Mouse (Mus musculus): ENCODE results near the gene Vmn1r21.
"Not testable (repeated sequence)": the region's sequence is repeated elsewhere in the genome, so short reads cannot be mapped to it uniquely, and the experiment has no call there.

Vmn1r21 gene

GRCm38 (mm10) chr6:57850286-57850685 is at the start of gene Vmn1r21:
TSS of gene Vmn1r21 (minus strand) at chr6:57850343.
- no peak for DNase-seq (ENCODE audit: low spot score in 2 of 2)

DNA sequence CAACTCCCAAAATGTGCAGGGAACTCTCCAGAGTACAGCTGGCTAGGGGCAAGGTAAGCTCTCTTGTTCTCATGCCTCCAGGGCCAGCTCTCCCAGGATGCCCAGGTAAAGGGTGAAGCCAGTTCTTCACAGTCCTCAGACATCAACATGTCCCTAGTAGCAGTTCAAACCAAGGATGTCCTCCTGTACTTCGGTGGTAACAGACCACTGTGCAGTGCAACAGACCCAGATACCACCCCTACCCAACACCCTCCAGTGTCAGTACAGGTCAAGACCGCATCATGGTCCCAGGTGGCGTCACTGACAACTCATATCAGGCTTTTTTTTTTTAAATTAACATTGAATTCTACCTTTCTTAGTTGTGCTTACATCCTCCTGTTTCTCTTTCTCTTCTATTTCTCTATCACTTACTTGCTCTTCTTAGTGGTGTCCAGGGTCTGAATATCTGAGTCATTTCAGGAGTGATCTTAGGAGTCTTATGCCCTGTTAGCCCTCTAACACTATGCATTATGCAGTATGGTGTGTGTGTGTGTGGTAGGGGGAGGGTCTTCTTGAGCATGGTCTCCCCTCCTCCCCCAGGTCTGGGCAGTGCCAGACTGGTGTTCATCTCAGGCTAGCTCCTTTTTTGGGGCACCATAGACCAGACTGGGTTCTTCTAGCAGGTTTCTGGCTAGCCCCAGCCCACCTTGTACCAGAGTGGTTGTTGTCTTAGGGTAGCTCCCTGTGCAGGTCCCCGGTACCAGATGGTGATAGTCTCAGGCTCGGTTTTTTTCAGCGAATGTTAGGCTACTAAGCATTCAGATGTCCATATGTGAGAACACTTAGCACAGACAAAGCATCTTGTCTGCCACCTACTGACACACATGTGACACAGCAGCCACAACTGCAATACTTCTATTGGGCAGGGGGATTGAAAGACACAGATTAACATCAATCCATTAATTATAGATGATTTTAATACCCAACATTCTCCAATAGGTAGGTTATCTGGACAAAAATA is 9.2 kb upstream of the Vmn1r21 start:
- DNase-seq (ENCODE audit: low spot score in 2 of 2), result peak in 1 of 2 experiments; percentile 28

DNA sequence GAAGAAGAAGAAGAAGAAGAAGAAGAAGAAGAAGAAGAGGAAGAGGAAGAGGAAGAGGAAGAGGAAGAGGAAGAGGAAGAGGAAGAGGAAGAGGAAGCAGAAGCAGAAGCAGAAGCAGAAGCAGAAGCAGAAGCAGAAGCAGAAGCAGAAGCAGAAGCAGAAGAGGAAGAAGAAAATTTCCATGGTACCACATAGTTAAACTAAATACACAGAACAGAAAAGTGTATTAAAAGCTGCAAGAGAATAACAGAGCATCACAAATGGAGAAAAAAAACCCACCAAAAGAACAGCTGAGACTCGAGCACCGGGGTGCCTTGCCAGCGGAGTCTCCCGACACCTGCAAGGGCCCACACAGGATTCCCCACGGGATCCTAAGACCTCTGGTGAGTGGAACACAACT is 1.0 kb upstream of the Vmn1r21 start:
- DNase-seq (ENCODE audit: low spot score in 2 of 2), result not testable (repeated sequence)

DNA sequence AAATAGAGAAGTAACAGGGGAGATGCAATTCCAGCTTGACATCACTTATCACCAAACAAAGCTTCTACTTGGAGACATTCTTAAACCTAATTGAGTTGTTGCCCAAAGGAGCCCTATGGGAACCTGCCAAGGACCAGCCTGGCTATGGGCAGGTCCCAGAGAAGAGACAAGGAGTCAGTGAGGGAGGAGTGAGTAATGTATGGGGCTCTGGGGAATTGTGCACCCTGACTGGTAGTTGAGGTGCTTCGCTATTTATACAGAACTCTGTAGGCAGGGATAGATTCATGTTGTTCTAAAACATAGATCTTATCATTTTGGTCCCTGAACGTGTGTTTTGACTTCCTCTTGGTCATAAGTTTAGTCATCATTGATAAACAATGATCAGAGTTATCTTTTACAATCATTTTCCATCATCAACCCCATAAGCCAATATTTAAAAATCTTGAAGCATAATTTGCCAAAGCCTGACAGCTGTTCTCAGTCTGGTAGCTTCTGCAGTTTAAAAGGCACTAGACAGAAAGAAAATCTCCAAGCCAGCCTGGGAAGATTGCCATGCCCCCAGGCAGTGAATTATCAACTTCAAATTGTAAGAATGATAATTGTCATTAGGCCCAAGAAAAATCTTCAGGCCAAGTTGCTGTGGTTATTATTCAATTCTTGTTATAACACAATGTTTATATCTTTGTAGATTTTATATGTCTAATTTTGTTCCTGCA is 10.3 kb downstream of the Vmn1r21 start:
- DNase-seq (ENCODE audit: low spot score in 2 of 2), result no peak

GRCm38 (mm10) chr6:57825259-57825715 is 24.9 kb downstream of the Vmn1r21 start:
- DNase-seq (ENCODE audit: low spot score in 2 of 2), result no peak

- peak in 1 of 2 experiments; percentile 67 for DNase-seq (ENCODE audit: low spot score in 2 of 2)
These were observed 25.5 kb downstream of the Vmn1r21 start, which contains the start of gene Vopp1 for GRCm38 (mm10) chr6:57824422-57825258. TSS of gene Vopp1 (minus strand) at chr6:57825159.

GRCm38 (mm10) chr6:57823461-57823860 is 26.7 kb downstream of the Vmn1r21 start:
- DNase-seq (ENCODE audit: low spot score in 2 of 2), result no peak

GRCm38 (mm10) chr6:57822648-57823410 is 27.3 kb downstream of the Vmn1r21 start:
- no peak for DNase-seq (ENCODE audit: low spot score in 2 of 2)

DNA sequence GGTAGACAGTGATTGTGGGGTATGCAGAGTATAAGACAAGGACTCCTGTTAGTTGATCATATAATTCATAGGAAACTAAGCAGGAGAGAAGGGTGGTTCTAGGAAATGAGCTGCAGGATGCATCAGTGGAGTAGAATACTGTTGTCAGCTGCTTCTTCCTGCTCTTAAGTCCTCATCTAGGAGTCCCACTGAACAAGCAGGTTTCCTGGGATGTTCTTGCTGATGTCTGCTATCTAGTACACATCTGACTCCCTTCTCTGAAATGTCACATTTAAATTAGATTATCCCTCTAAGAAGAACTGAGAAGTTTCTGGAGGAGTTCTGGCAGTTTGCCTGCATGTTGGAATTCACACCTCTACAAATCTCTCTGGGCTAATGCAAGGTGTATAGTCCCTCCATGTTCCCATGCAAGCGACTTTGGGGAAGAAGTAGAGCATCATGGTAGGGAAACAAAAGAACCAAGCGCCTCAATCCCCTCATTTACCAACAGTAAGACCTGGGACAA is 35.7 kb downstream of the Vmn1r21 start:
- peak in 1 of 2 experiments; percentile 44 for DNase-seq (ENCODE audit: low spot score in 2 of 2)

GRCm38 (mm10) chr6:57811748-57812730 is 38.1 kb downstream of the Vmn1r21 start:
- no peak for DNase-seq (ENCODE audit: low spot score in 2 of 2)

GRCm38 (mm10) chr6:57805218-57806069 is 44.7 kb downstream of the Vmn1r21 start:
- DNase-seq (ENCODE audit: low spot score in 2 of 2), result no peak

DNA sequence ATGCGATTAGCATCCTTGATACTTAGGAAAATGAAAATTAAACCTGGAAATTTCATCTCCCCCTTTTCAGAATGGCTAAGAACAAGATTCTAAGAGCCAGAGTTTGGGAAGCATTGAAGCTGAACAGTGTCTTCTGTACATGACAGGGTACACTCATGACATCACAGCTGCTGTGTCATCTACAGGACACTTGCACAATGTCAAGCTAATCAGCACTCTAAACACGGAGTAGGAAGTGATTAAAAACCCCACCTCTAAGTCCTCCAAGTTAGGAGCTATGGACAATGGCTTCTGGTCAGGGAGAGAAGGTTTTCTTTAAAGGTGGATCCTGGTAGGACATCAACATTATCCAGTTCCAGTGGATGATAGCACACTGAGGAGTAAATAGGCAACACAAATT is 47.0 kb downstream of the Vmn1r21 start:
- DNase-seq (ENCODE audit: low spot score in 2 of 2), result no peak

DNA sequence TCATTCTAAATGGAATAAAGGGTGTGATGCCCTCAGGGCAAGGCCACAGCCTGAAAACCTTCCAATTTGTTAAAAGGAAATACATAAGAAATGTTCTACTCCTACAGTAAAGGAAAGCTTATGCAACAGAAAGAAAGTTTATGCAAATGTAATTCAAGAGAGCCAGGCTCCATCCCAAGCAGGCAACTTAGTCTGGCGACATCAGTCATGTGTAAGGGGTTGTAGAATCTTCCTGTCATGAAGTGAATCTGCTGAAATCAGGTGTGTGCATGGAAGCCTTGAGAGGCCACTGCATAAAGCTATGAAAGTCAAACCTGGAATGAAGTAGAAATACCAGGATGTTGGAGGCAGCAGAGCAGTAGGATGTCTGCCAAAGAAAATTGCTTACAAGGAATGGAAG is 51.2 kb downstream of the Vmn1r21 start:
- peak in 1 of 2 experiments; percentile 17 for DNase-seq (ENCODE audit: low spot score in 2 of 2)

DNA sequence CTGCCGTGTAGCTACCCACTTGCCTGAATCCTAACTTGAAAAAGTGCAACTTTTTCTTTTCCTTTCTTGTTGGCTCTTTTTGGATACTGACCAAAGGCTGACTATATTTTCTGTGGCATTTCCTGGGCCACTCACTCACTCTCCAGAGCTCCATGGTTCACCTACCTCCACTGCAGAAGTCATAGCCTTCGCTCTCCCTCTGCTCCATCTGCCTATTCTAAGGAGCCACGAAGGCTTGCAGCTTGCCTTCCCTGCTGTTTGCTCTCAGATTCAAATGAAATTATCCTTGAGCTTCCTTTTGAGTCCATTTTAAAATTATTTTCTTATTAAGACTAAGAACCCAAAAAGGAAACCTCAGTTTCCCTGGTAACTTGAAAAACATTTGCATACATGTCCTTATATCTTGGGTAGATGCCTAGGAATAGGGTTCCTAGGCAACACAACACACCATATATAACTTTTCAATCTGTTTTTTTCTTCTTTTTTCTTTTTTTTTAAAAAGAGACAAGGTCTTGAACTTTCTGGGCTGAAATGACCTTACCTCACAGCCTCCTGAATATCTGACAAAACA is 53.2 kb downstream of the Vmn1r21 start:
- DNase-seq (ENCODE audit: low spot score in 2 of 2), result no peak

DNA sequence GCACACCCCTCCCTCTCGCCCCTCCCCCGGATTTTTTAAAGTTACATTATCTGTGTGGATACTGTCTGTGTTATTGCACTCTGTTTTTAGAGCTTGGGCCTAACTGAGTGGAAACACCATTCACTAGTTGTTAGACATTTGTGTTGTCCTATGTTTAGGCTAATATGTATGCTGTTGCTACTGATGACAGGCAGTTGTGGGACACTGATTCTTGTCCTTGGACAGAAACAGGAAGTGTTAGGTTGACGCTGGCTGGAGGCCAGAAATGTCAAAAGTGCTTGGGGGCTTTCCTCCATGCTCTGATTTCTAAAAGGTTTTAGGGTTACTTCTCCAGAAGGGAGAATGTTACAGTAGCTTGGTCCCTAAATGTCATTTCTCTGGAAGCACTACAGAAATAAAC is 54.3 kb downstream of the Vmn1r21 start:
- no peak for DNase-seq (ENCODE audit: low spot score in 2 of 2)
